Mouse (Mus musculus) limb, embryonic 15.5 days (tissue): ENCODE data around the gene Itprip. TPM values are rescaled to one million over a fixed set of nuclear protein-coding genes. Genes with fewer than 3 reads are reported as not detected.

ENCODE experiments used
- ATAC-seq: fragments of 200-750 bp; cut with Nextera tagmentation; 2 replicates; pipeline ENCODE4 v1.8.0; 2017; ENCODE audit warnings: low read depth, moderate TSS enrichment; ENCODE audit not compliant: insufficient number of reproducible peaks, low FRiP score, low TSS enrichment
- H3K27ac ChIP-seq: fragments of 300-500 bp; sonication (generic); 2 replicates; pipeline ENCODE4 v1.5.1; 2015; ENCODE audit warnings: moderate library complexity, mild to moderate bottlenecking, inconsistent platforms
- H3K27me3 ChIP-seq: fragments of 300-500 bp; sonication (generic); 2 replicates; pipeline ENCODE4 v1.6.1; 2015; ENCODE audit warnings: inconsistent platforms
- H3K36me3 ChIP-seq: fragments of 300-500 bp; sonication (generic); 2 replicates; pipeline ENCODE4 v1.6.1; 2015; ENCODE audit warnings: inconsistent platforms
- H3K4me1 ChIP-seq: fragments of 300-500 bp; sonication (generic); 2 replicates; pipeline ENCODE4 v1.6.1; 2015; ENCODE audit warnings: inconsistent platforms
- H3K4me2 ChIP-seq: fragments of 300-500 bp; sonication (generic); 2 replicates; pipeline ENCODE4 v1.6.1; 2015; ENCODE audit warnings: mild to moderate bottlenecking, inconsistent platforms
- H3K4me3 ChIP-seq: fragments of 300-500 bp; sonication (generic); 2 replicates; pipeline ENCODE4 v1.5.1; 2015; ENCODE audit warnings: mild to moderate bottlenecking, inconsistent platforms
- H3K9ac ChIP-seq: fragments of 300-500 bp; sonication (generic); 2 replicates; pipeline ENCODE4 v1.6.1; 2015; ENCODE audit warnings: inconsistent platforms
- H3K9me3 ChIP-seq: fragments of 300-500 bp; sonication (generic); 2 replicates; pipeline ENCODE4 v1.6.1; 2016; ENCODE audit warnings: inconsistent platforms
- WGBS: fragments of 180-500 bp; shearing (Covaris S2); methylation state at CpG from one replicate; pipeline ENCODE4 v1.1.7; 2015; 5-methylcytosine and 5-hydroxymethylcytosine counted together
- polyA plus RNA-seq: library from polyadenylated mRNA; unstranded; fragments of >200 nt; fragmentation: Nextera tagmentation; extraction: Ambion mirVana; gene quantifications from 2 replicates; pipeline ENCODE4 v1.2.1, GENCODE M21; 2015

Itprip gene
- polyA plus RNA-seq, 1 experiment from 2014 or later: 23.0 TPM

- H3K36me3 ChIP-seq: no peaks in the 10 kb centered on the region
- H3K27me3 ChIP-seq: no peaks in the 10 kb centered on the region
- 25% methylated on average over 11 of the region's 11 CpGs for WGBS
- H3K27ac ChIP-seq: no peak overlapping the region
- peaks cover 16% of the 10 kb centered on the region; the same call in 1 of the 2 replicates for H3K4me1 ChIP-seq
- no peak for ATAC-seq
- H3K4me2 ChIP-seq: no peak overlapping the region
- no peak overlapping the region for H3K4me3 ChIP-seq
- H3K9ac ChIP-seq: no peak overlapping the region
- no peaks in the 10 kb centered on the region for H3K9me3 ChIP-seq
Measured at GRCm38 (mm10) chr19:47882151-47882881, 36.8 kb downstream of the Itprip start.

GRCm38 (mm10) chr19:47881538-47881937 is 37.6 kb downstream of the Itprip start:
- no peaks in the 10 kb centered on the region for H3K36me3 ChIP-seq
- no peak overlapping the region for H3K9ac ChIP-seq
- H3K4me1 ChIP-seq: peaks cover 8% of the 10 kb centered on the region; the same call in 1 of the 2 replicates
- no peaks in the 10 kb centered on the region for H3K27me3 ChIP-seq
- WGBS: 79% methylated on average over 7 of the region's 7 CpGs
- H3K27ac ChIP-seq: no peak overlapping the region
- H3K9me3 ChIP-seq: no peaks in the 10 kb centered on the region
- no peak overlapping the region for H3K4me2 ChIP-seq
- H3K4me3 ChIP-seq: no peak overlapping the region
- ATAC-seq: no peak

- WGBS: 75% methylated on average over 15 of the region's 15 CpGs
- H3K9ac ChIP-seq: no peak overlapping the region
- H3K4me3 ChIP-seq: no peak overlapping the region
- no peaks in the 10 kb centered on the region for H3K27me3 ChIP-seq
- H3K4me2 ChIP-seq: no peak overlapping the region
- H3K36me3 ChIP-seq: no peaks in the 10 kb centered on the region
- H3K9me3 ChIP-seq: no peaks in the 10 kb centered on the region
- ATAC-seq: no peak
- no peak overlapping the region for H3K27ac ChIP-seq
- no peaks in the 10 kb centered on the region for H3K4me1 ChIP-seq
Measured at GRCm38 (mm10) chr19:47876252-47876651, 42.8 kb downstream of the Itprip start.

- H3K27me3 ChIP-seq: no peaks in the 10 kb centered on the region
- no peaks in the 10 kb centered on the region for H3K36me3 ChIP-seq
- H3K4me2 ChIP-seq: no peak overlapping the region
- 39% methylated on average over 10 of the region's 10 CpGs for WGBS
- H3K9me3 ChIP-seq: no peaks in the 10 kb centered on the region
- H3K4me3 ChIP-seq: no peak overlapping the region
- no peak overlapping the region for H3K27ac ChIP-seq
- no peak for ATAC-seq
- H3K9ac ChIP-seq: no peak overlapping the region
- H3K4me1 ChIP-seq: 0 out of 2 replicates have a peak, but pooled peaks cover 4% of the 10 kb centered on the region
Measured at GRCm38 (mm10) chr19:47871515-47871914, 47.6 kb downstream of the Itprip start.

GRCm38 (mm10) chr19:47870102-47870666 is 48.9 kb downstream of the Itprip start:
- no peaks in the 10 kb centered on the region for H3K9me3 ChIP-seq
- no peak overlapping the region for H3K4me2 ChIP-seq
- H3K27ac ChIP-seq: no peak overlapping the region
- H3K9ac ChIP-seq: no peak overlapping the region
- WGBS: 69% methylated on average over 7 of the region's 7 CpGs
- no peak for ATAC-seq
- H3K4me1 ChIP-seq: peaks cover 6% of the 10 kb centered on the region; the same call in 1 of the 2 replicates
- H3K27me3 ChIP-seq: no peaks in the 10 kb centered on the region
- H3K4me3 ChIP-seq: no peak overlapping the region
- no peaks in the 10 kb centered on the region for H3K36me3 ChIP-seq

GRCm38 (mm10) chr19:47869516-47869915 is 49.6 kb downstream of the Itprip start:
- Histone ChIP-seq H3K27ac (no peak overlapping the region), H3K9ac (no peak overlapping the region), H3K27me3 (no peaks in the 10 kb centered on the region), H3K4me3 (no peak overlapping the region), H3K36me3 (0 out of 2 replicates have a peak, but pooled peaks cover 1% of the 10 kb centered on the region), H3K4me1 (peaks cover 6% of the 10 kb centered on the region; the same call in 1 of the 2 replicates), H3K4me2 (no peak overlapping the region), H3K9me3 (no peaks in the 10 kb centered on the region)
- ATAC-seq: no peak
- 37% methylated on average over 3 of the region's 3 CpGs for WGBS

- no peaks in the 10 kb centered on the region for H3K9me3 ChIP-seq
- H3K4me1 ChIP-seq: peaks cover 6% of the 10 kb centered on the region; the same call in 1 of the 2 replicates
- WGBS: 31% methylated on average over 4 of the region's 4 CpGs
- H3K4me3 ChIP-seq: no peak overlapping the region
- H3K27me3 ChIP-seq: no peaks in the 10 kb centered on the region
- peaks cover 7% of the 10 kb centered on the region; the same call in 1 of the 2 replicates for H3K36me3 ChIP-seq
- no peak overlapping the region for H3K27ac ChIP-seq
- H3K9ac ChIP-seq: no peak overlapping the region
- ATAC-seq: no peak
- H3K4me2 ChIP-seq: no peak overlapping the region
Measured at GRCm38 (mm10) chr19:47868951-47869350, 50.1 kb downstream of the Itprip start.

- no peak overlapping the region for H3K9ac ChIP-seq
- 67% methylated on average over 4 of the region's 4 CpGs for WGBS
- no peak for ATAC-seq
- peaks cover 6% of the 10 kb centered on the region; the same call in 1 of the 2 replicates for H3K4me1 ChIP-seq
- no peak overlapping the region for H3K4me2 ChIP-seq
- H3K4me3 ChIP-seq: no peak overlapping the region
- H3K27ac ChIP-seq: no peak overlapping the region
- no peaks in the 10 kb centered on the region for H3K9me3 ChIP-seq
- no peaks in the 10 kb centered on the region for H3K27me3 ChIP-seq
- H3K36me3 ChIP-seq: peaks cover 11% of the 10 kb centered on the region
Measured at GRCm38 (mm10) chr19:47867628-47868175, 51.4 kb downstream of the Itprip start.

- Histone ChIP-seq H3K9me3 (no peaks in the 10 kb centered on the region), H3K27ac (peak within 1 kb of the TSS; percentile 91), H3K27me3 (no peaks in the 10 kb centered on the region), H3K4me3 (peak within 1 kb of the TSS; percentile 75), H3K9ac (peak within 1 kb of the TSS; percentile 72), H3K4me1 (peaks cover 6% of the 10 kb centered on the region; the same call in 1 of the 2 replicates), H3K4me2 (peak within 1 kb of the TSS; percentile 87), H3K36me3 (peaks cover 21% of the 10 kb centered on the region)
- peak; percentile 100 for ATAC-seq
- under 1% methylated on average over 49 of the region's 49 CpGs for WGBS
Measured at GRCm38 (mm10) chr19:47865353-47865947, 53.6 kb downstream of the Itprip start, which contains the start of gene Gsto2. TSS of gene Gsto2 (plus strand) at chr19:47865534.

- WGBS: 86% methylated on average over 7 of the region's 7 CpGs
- H3K27ac ChIP-seq: no peak overlapping the region
- peak overlapping the region; percentile 75 for H3K4me3 ChIP-seq
- H3K9ac ChIP-seq: no peak overlapping the region
- H3K36me3 ChIP-seq: peaks cover 22% of the 10 kb centered on the region
- H3K4me2 ChIP-seq: peak overlapping the region; percentile 87
- H3K27me3 ChIP-seq: no peaks in the 10 kb centered on the region
- H3K9me3 ChIP-seq: no peaks in the 10 kb centered on the region
- H3K4me1 ChIP-seq: peaks cover 3% of the 10 kb centered on the region; the same call in 1 of the 2 replicates
- ATAC-seq: no peak
Measured at GRCm38 (mm10) chr19:47864721-47865120, 54.4 kb downstream of the Itprip start.

- no peak overlapping the region for H3K27ac ChIP-seq
- peaks cover 29% of the 10 kb centered on the region for H3K36me3 ChIP-seq
- no peaks in the 10 kb centered on the region for H3K9me3 ChIP-seq
- H3K27me3 ChIP-seq: no peaks in the 10 kb centered on the region
- H3K4me2 ChIP-seq: no peak overlapping the region
- no peak overlapping the region for H3K9ac ChIP-seq
- ATAC-seq: no peak
- peaks cover 2% of the 10 kb centered on the region; the same call in 1 of the 2 replicates for H3K4me1 ChIP-seq
- 94% methylated on average over 9 of the region's 9 CpGs for WGBS
- H3K4me3 ChIP-seq: no peak overlapping the region
Measured at GRCm38 (mm10) chr19:47864051-47864450, 55.0 kb downstream of the Itprip start.
